Mouse (Mus musculus): ENCODE data around the gene Prss22. TPM values are rescaled to one million over a fixed set of nuclear protein-coding genes. Genes with fewer than 3 reads are reported as not detected.

Prss22 gene
- polyA plus RNA-seq (2012; rRNA removed; ENCODE audit: low replicate concordance) = 1.2 and 1.6 TPM in 2 replicates

DNA sequence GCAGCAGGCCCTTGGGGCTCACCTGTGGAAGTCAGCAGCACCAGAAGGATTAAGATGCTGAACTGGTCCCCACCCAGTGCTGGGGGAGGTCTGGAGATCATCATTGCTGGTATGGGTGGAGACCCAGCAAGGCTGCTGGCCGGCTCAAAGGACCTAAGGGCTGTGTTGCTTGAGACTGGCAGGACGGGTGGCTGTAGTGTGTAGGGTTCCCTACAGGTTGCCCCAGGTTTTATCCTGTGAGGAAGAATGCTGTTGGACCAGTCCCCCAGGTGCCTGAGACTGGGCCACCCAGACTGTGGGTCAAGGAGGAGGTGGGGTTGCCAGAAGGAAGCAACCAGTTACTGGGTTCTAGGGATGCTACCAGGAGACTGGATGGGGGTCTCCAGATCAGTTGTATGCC lies at the start of gene Prss22:
Gene Prss22 (minus strand): TSS at position 200 of the 400 bp plus-strand sequence.

DNA sequence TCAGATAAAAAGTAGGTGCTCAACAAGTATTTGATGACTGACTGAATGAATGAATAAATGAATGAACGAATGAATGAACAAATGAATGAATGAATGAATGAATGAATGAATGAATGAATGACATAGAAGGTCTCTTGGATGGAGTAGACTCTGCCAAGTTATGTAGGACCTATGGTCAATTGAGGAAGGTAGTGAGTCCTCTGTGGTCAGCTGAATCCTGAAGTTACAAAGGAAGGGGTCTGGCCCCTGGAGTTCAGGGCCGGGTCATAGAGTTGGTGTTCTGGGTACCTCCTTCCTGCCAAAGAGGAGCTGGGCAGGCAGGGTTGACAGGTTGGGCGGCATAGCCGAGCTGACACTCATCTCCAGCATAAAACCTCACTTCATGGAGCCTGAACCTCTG lies 39.9 kb upstream of the Prss22 start, which contains the start of gene Prss27:
Gene Prss27 (plus strand): TSS at position 301 of the 400 bp plus-strand sequence.

DNA sequence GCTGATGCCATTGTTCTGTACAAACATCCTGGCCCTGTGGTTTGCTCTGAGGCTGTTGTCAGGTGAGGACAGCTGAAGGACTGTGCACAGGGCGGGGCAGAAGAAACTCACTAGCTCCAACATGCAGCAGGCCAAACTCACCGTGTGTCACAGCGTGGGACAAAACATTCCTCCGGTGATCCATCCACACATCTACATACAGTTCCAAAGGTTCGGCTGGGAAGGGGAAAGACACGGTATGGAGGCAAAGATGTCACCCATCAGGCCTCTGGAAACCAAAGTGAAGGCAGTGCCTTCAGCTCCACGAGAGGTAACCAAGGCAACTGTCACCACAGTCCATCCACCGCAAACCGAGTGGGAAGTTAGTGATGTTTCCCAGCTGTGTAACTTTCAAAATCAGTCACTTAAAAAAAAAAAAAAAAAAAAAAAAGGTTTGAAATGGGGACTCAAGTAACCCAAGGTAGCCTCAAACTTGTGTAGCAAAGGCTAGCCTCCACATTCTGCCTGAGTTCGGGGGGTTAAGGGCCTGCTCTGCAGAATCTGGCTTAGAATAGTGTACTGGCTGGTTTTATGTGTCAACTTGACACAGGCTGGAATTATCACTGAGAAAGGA lies 17.5 kb downstream of the Prss22 start, which contains the start of gene Prss30:
Gene Prss30 (minus strand): TSS at position 270 of the 613 bp plus-strand sequence.

DNA sequence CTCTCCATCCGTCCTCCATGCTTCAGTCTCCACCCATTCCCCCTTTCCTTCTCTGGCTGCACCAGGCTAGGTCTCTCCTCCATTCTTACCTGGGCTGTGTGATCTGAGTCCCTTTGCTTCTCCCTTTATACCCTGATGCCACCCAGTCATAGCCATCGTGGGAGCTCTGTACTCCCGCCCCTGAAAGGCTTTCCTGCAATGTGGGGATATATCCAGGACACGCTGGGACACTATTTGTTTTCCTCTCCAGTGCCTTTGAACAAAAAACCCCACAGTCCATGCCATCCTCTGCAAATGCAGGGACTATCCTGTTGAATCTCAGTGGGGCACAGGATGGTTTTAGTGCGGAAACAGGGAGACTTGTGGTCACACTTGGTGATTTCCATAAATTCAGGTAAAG lies 42.7 kb downstream of the Prss22 start, which contains the start of gene Sbpl:
Gene Sbpl (minus strand): TSS at position 101 of the 400 bp plus-strand sequence.

Other genes starting within 250 kb of the Prss22 start
- 43.8 and 46.9 TPM in 2 replicates for gene Flywch1, start 226.5 kb downstream of the Prss22 start, polyA plus RNA-seq (2012; rRNA removed; ENCODE audit: low replicate concordance)
- gene Flywch2, start 212.0 kb downstream of the Prss22 start, polyA plus RNA-seq (2012; rRNA removed; ENCODE audit: low replicate concordance) = 5.4 and 13.3 TPM in 2 replicates
- gene Srrm2, start 207.6 kb downstream of the Prss22 start, polyA plus RNA-seq (2012; rRNA removed; ENCODE audit: low replicate concordance) = 756 and 808 TPM in 2 replicates
- gene Elob, start 169.0 kb downstream of the Prss22 start, polyA plus RNA-seq (2012; rRNA removed; ENCODE audit: low replicate concordance) = 412 and 628 TPM in 2 replicates
- gene Prss33, start 162.0 kb downstream of the Prss22 start, polyA plus RNA-seq (2012; rRNA removed; ENCODE audit: low replicate concordance) = 0.17 TPM in 1 of 2 replicates, not detected in the other
- not detected in 2 replicates for gene Prss32, start 154.2 kb downstream of the Prss22 start, polyA plus RNA-seq (2012; rRNA removed; ENCODE audit: low replicate concordance)
- 0.13 and 0.27 TPM in 2 replicates for gene Prss41, start 153.9 kb downstream of the Prss22 start, polyA plus RNA-seq (2012; rRNA removed; ENCODE audit: low replicate concordance)
- gene Prss21, start 130.0 kb downstream of the Prss22 start, polyA plus RNA-seq (2012; rRNA removed; ENCODE audit: low replicate concordance) = not detected in 2 replicates
- gene Dcpp1, start 117.2 kb downstream of the Prss22 start, polyA plus RNA-seq (2012; rRNA removed; ENCODE audit: low replicate concordance) = not detected in 2 replicates
- gene Dcpp2, start 117.2 kb downstream of the Prss22 start, polyA plus RNA-seq (2012; rRNA removed; ENCODE audit: low replicate concordance) = not detected in 2 replicates
- gene Dcpp3, start 80.6 kb downstream of the Prss22 start, polyA plus RNA-seq (2012; rRNA removed; ENCODE audit: low replicate concordance) = 0.55 TPM in 1 of 2 replicates, not detected in the other
- 0.22 and 0.40 TPM in 2 replicates for gene Sbp, start 56.4 kb downstream of the Prss22 start, polyA plus RNA-seq (2012; rRNA removed; ENCODE audit: low replicate concordance)
- not detected in 2 replicates for gene Sbpl, start 42.8 kb downstream of the Prss22 start, polyA plus RNA-seq (2012; rRNA removed; ENCODE audit: low replicate concordance)
- gene Prss30, start 17.5 kb downstream of the Prss22 start, polyA plus RNA-seq (2012; rRNA removed; ENCODE audit: low replicate concordance) = 1.3 and 1.6 TPM in 2 replicates
- gene Prss27, start 40.0 kb upstream of the Prss22 start, polyA plus RNA-seq (2012; rRNA removed; ENCODE audit: low replicate concordance) = 2.4 and 2.7 TPM in 2 replicates
- 22.3 and 27.2 TPM in 2 replicates for gene Kctd5, start 75.4 kb upstream of the Prss22 start, polyA plus RNA-seq (2012; rRNA removed; ENCODE audit: low replicate concordance)
- 22.5 and 28.1 TPM in 2 replicates for gene Pdpk1, start 152.8 kb upstream of the Prss22 start, polyA plus RNA-seq (2012; rRNA removed; ENCODE audit: low replicate concordance)
- gene Amdhd2, start 165.7 kb upstream of the Prss22 start, polyA plus RNA-seq (2012; rRNA removed; ENCODE audit: low replicate concordance) = 43.0 and 67.9 TPM in 2 replicates
- gene Atp6v0c, start 171.6 kb upstream of the Prss22 start, polyA plus RNA-seq (2012; rRNA removed; ENCODE audit: low replicate concordance) = 973 and 1,113 TPM in 2 replicates
- gene Tbc1d24, start 207.5 kb upstream of the Prss22 start, polyA plus RNA-seq (2012; rRNA removed; ENCODE audit: low replicate concordance) = 20.5 and 35.5 TPM in 2 replicates
- gene Ntn3, start 211.4 kb upstream of the Prss22 start, polyA plus RNA-seq (2012; rRNA removed; ENCODE audit: low replicate concordance) = 2.5 and 5.7 TPM in 2 replicates
- 8.1 and 10.1 TPM in 2 replicates for gene Tedc2, start 222.8 kb upstream of the Prss22 start, polyA plus RNA-seq (2012; rRNA removed; ENCODE audit: low replicate concordance)

Data from mammary gland, adult 2 months (tissue).